ENCODE assay signal across 29 mouse cellular contexts in genomic region chr5:30470454-30470853, GRCm38 (mm10). TPM values are rescaled to one million over a fixed set of nuclear protein-coding genes. Genes with fewer than 3 reads are reported as not detected.
DNase-seq lines count a peak whose midpoint lies in the region; ATAC-seq and TF ChIP-seq lines count a peak whose summit lies in the region.
"Had no signal": no experiment of that assay in that cellular context is flagged by ENCODE, and none has a peak within 500 bp of the region (broad histone marks: within the 10 kb centered on the region; RNA-seq: fewer than 3 reads in every experiment).

No protein-coding gene starts in this region.

- in situ Hi-C loops in CH12.LX (cut with MboI; ENCODE audit: low pct_ligation_motif_present, low pct_unique_long_range_greater_than_20kb, low sequenced_read_pairs) = loop anchor here (5.0 kb wide), 1 partner anchor 48 kb away; no protein-coding TSS in a partner anchor

- no peak for TF ChIP-seq POLR2A in CH12.LX (IDR thresholded peaks at IDR 0.05; ENCODE audit: low read depth, low read length)

- no peaks in the 10 kb centered on the region for H3K79me2 ChIP-seq in CH12.LX (replicated peaks; ENCODE audit: control insufficient read depth, extremely low read depth, insufficient read depth, poor library complexity, severe bottlenecking)

- 0 out of 4 replicates have a peak, but pooled peaks cover 0 to 3% of the 10 kb centered on the region in 2 experiments for H3K4me1 ChIP-seq in CH12.LX (ENCODE audit: control insufficient read depth in 1 of 2, insufficient read depth in 2 of 2)
- no peaks in the 10 kb centered on the region for H3K4me1 ChIP-seq in limb, embryonic 11.5 days (ENCODE audit: control insufficient read depth, insufficient read depth, low read length)

- H3K4me3 ChIP-seq in CH12.LX (replicated peaks in 1 of 3; ENCODE audit: low read depth in 2 of 3, low read length in 2 of 3, poor library complexity in 1 of 3) = no peak overlapping the region
- no peak overlapping the region for H3K4me3 ChIP-seq in limb, embryonic 11.5 days (ENCODE audit: low read depth, low read length)
- H3K4me3 ChIP-seq: embryonic facial prominence, embryonic 12.5 days; hindbrain, embryonic 10.5 days; intestine, embryonic 15.5 days; limb, embryonic 12.5 days; midbrain, embryonic 15.5 days; neural tube, embryonic 12.5 days had no signal

- H3K9me3 ChIP-seq in CH12.LX (replicated peaks; ENCODE audit: low read length) = no peaks in the 10 kb centered on the region
- no peaks in the 10 kb centered on the region for H3K9me3 ChIP-seq in limb, embryonic 11.5 days (ENCODE audit: control insufficient read depth, low read length)
- H3K9me3 ChIP-seq: embryonic facial prominence, embryonic 12.5 days; hindbrain, embryonic 10.5 days; intestine, embryonic 15.5 days; limb, embryonic 12.5 days; midbrain, embryonic 15.5 days; neural tube, embryonic 12.5 days had no signal

- H3K9ac ChIP-seq in CH12.LX (ENCODE audit: insufficient read depth, low read depth) = no peak overlapping the region
- no peak overlapping the region for H3K9ac ChIP-seq in limb, embryonic 11.5 days (ENCODE audit: low read length)
- H3K9ac ChIP-seq: embryonic facial prominence, embryonic 12.5 days; forebrain, postnatal 0 days; intestine, embryonic 15.5 days; limb, embryonic 12.5 days; liver, postnatal 0 days; midbrain, embryonic 15.5 days; neural tube, embryonic 12.5 days had no signal

- no peak for TF ChIP-seq CTCF in CH12.LX (conservative IDR thresholded peaks at IDR 0.05 in 1 of 2, IDR thresholded peaks at IDR 0.05 in 1 of 2; ENCODE audit: low read depth in 2 of 2, low read length in 2 of 2)

- TF ChIP-seq EP300 in CH12.LX (IDR thresholded peaks at IDR 0.05; ENCODE audit: low read length) = no peak

- H3K36me3 ChIP-seq in CH12.LX (replicated peaks in 1 of 2; ENCODE audit: control insufficient read depth in 1 of 2, insufficient read depth in 1 of 2, low read length in 1 of 2) = no peaks in the 10 kb centered on the region
- H3K36me3 ChIP-seq in limb, embryonic 11.5 days (ENCODE audit: control insufficient read depth, insufficient read depth, low read length) = no peaks in the 10 kb centered on the region
- H3K36me3 ChIP-seq: embryonic facial prominence, embryonic 12.5 days; hindbrain, embryonic 10.5 days; intestine, embryonic 15.5 days; limb, embryonic 12.5 days; midbrain, embryonic 15.5 days; neural tube, embryonic 12.5 days had no signal

- DNase-seq in A20 (ENCODE audit: low read depth, low spot score) (peak; percentile 9), CH12.LX (ENCODE audit: extremely low read depth) (peak; percentile 9), R1 (ENCODE audit: low read depth, low spot score) (peak; percentile 70)
- DNase-seq in limb, embryonic 11.5 days (ENCODE audit: low spot score) = peak; percentile 36
- no peak for DNase-seq in gastrocnemius, postnatal 10 days
- no peak for DNase-seq in T-cell, adult 2 months (ENCODE audit: low spot score)
- no peak for DNase-seq in heart, postnatal 14 days
- DNase-seq: adrenal gland, adult 8-10 months; cerebellum, adult 18-20 months; cerebellum, postnatal 14 days; forebrain, postnatal 0 days; kidney, adult 8-10 months; kidney, postnatal 10 days; liver, postnatal 0 days; right cerebral cortex, postnatal 4 days; thymus, adult 18-20 months had no signal

- H3K27me3 ChIP-seq in CH12.LX (replicated peaks) = peaks cover 53% of the 10 kb centered on the region
- peaks cover 14% of the 10 kb centered on the region for H3K27me3 ChIP-seq in limb, embryonic 11.5 days (ENCODE audit: control insufficient read depth, insufficient read depth, low read length)

- no peak for ATAC-seq in limb, embryonic 11.5 days (ENCODE audit: insufficient number of reproducible peaks, low FRiP score, low TSS enrichment, low read depth)
- ATAC-seq: forebrain, postnatal 0 days; intestine, embryonic 15.5 days; liver, postnatal 0 days; lung, postnatal 0 days; midbrain, embryonic 15.5 days had no signal

- no peak for TF ChIP-seq RAD21 in CH12.LX (IDR thresholded peaks at IDR 0.05; ENCODE audit: low read depth, low read length)

- WGBS in limb, embryonic 11.5 days = 52% methylated on average over 6 of the region's 6 CpGs

- dilution Hi-C loops in CH12.LX (cut with MboI; ENCODE audit: extremely low pct_ligation_motif_present, extremely low pct_unique_long_range_greater_than_20kb, low sequenced_read_pairs) = no loop called here

- no peak overlapping the region for H3K4me2 ChIP-seq in CH12.LX (ENCODE audit: insufficient read depth, low read depth, poor library complexity, severe bottlenecking)
- H3K4me2 ChIP-seq in limb, embryonic 11.5 days (ENCODE audit: low read depth, severe bottlenecking) = no peak overlapping the region
- H3K4me2 ChIP-seq: embryonic facial prominence, embryonic 12.5 days; intestine, embryonic 15.5 days; limb, embryonic 12.5 days; liver, embryonic 11.5 days; midbrain, embryonic 15.5 days; neural tube, embryonic 12.5 days had no signal

- intact Hi-C loops in heart, postnatal 14 days (cut with DNase I) = no loop called here

- H3K27ac ChIP-seq in CH12.LX (ENCODE audit: insufficient read depth, low read depth) = no peak overlapping the region
- no peak overlapping the region for H3K27ac ChIP-seq in limb, embryonic 11.5 days (replicated peaks; ENCODE audit: low read depth, low read length)
- H3K27ac ChIP-seq: embryonic facial prominence, embryonic 12.5 days; hindbrain, embryonic 10.5 days; intestine, embryonic 15.5 days; limb, embryonic 12.5 days; macrophage; midbrain, embryonic 15.5 days; neural tube, embryonic 12.5 days had no signal

TF ChIP-seq in CH12.LX, 34 proteins besides CTCF, POLR2A, EP300 and RAD21:
- TF ChIP-seq JUND (conservative IDR thresholded peaks at IDR 0.05; ENCODE audit: low read depth, low read length) (no peak), CHD1 (IDR thresholded peaks at IDR 0.05; ENCODE audit: low read depth, low read length) (no peak), MAX (IDR thresholded peaks at IDR 0.05; ENCODE audit: low read length) (no peak), BHLHE40 (IDR thresholded peaks at IDR 0.05; ENCODE audit: low read depth, low read length) (no peak), E2F4 (IDR thresholded peaks at IDR 0.05; ENCODE audit: insufficient replicate concordance, low read depth, low read length) (no peak), USF1 (IDR thresholded peaks at IDR 0.05; ENCODE audit: low read depth, low read length) (no peak), NRF1 (IDR thresholded peaks at IDR 0.05; ENCODE audit: low read depth, low read length) (no peak), KAT2A (IDR thresholded peaks at IDR 0.05; ENCODE audit: insufficient replicate concordance, low read length) (no peak), JUN (IDR thresholded peaks at IDR 0.05; ENCODE audit: insufficient read depth, low read depth, low read length) (no peak), MAFK (IDR thresholded peaks at IDR 0.05; ENCODE audit: insufficient replicate concordance, low read length) (no peak), PAX5 (IDR thresholded peaks at IDR 0.05; ENCODE audit: low read length) (no peak), ELF1 (IDR thresholded peaks at IDR 0.05; ENCODE audit: low read depth, low read length) (no peak), POLR2AphosphoS2 (IDR thresholded peaks at IDR 0.05; ENCODE audit: low read depth, low read length) (no peak), USF2 (conservative IDR thresholded peaks at IDR 0.05; ENCODE audit: low read depth, low read length) (no peak), ZMIZ1 (IDR thresholded peaks at IDR 0.05; ENCODE audit: low read depth, low read length) (no peak), TCF12 (IDR thresholded peaks at IDR 0.05; ENCODE audit: low read depth, low read length) (no peak), MAZ (IDR thresholded peaks at IDR 0.05; ENCODE audit: low read depth, low read length) (no peak), MXI1 (IDR thresholded peaks at IDR 0.05; ENCODE audit: low read depth, low read length) (no peak), MEF2A (IDR thresholded peaks at IDR 0.05; ENCODE audit: borderline replicate concordance, low read depth, low read length) (no peak), SMC3 (IDR thresholded peaks at IDR 0.05; ENCODE audit: low read depth, low read length) (no peak)

RNA-seq across cellular contexts. Expression of gene 1700001C02Rik, which starts 4.6 kb away (rescaled TPM):
- total RNA-seq in CH12.LX (2012; rRNA removed) (not detected in 2 replicates), CH12.LX (2014; rRNA removed) (not detected in 2 replicates)
- polyA plus RNA-seq in CH12.LX (2012; ENCODE audit: insufficient read length, low read depth) = not detected in 2 replicates
- polyA plus RNA-seq in limb, embryonic 11.5 days (2014; fragmentation: Nextera tagmentation; extraction: Ambion mirVana) = not detected in 2 replicates
- not detected for total RNA-seq in gastrocnemius, postnatal 10 days (2021)
- total RNA-seq in heart, postnatal 14 days (2021) = not detected
- total RNA-seq: adrenal gland, adult 8-10 months; gastrocnemius, postnatal 4 days; layer of hippocampus, adult 18-20 months had no signal
- polyA plus RNA-seq: embryonic facial prominence, embryonic 12.5 days; forebrain, embryonic 11.5 days; intestine, embryonic 15.5 days; limb, embryonic 12.5 days; liver, embryonic 11.5 days; liver, postnatal 0 days; macrophage; neural tube, embryonic 12.5 days; stomach, embryonic 14.5 days had no signal

RNA-seq across cellular contexts. Expression of gene Otof, which starts 8.7 kb away (rescaled TPM):
- 0.04 TPM in 2 replicates for total RNA-seq in CH12.LX (2012; rRNA removed)
- not detected in 2 replicates for total RNA-seq in CH12.LX (2014; rRNA removed)
- 0.07 TPM in 2 replicates for polyA plus RNA-seq in CH12.LX (2012; ENCODE audit: insufficient read length, low read depth)
- 0.07 TPM in 1 of 2 replicates, not detected in the other for polyA plus RNA-seq in limb, embryonic 11.5 days (2014; fragmentation: Nextera tagmentation; extraction: Ambion mirVana)
- total RNA-seq in gastrocnemius, postnatal 10 days (2021) = under 1 TPM; 0.35 to 0.36 TPM
- total RNA-seq in heart, postnatal 14 days (2021) = not detected
- polyA plus RNA-seq: liver, postnatal 0 days; macrophage had no signal

Comparison
In these comparisons a context has a peak if more than half of its experiments do, and no peak if none do; other contexts are left out.
1. DNase-seq: peak in A20 (single experiment), CH12.LX (single experiment), R1 (single experiment) and limb, embryonic 11.5 days (single experiment); none in gastrocnemius, postnatal 10 days (single experiment), T-cell, adult 2 months (single experiment) and heart, postnatal 14 days (0 of 2).